Mouse (Mus musculus) kidney, postnatal 4 days (tissue): ENCODE data around the gene Fezf1.

Experiments used
- DNase-seq, 2 experiments: peaks; one replicate each; pipeline ENCODE4 v3.0.0; 2021; ENCODE audit warnings: mixed read lengths in 2 of 2

Gene Fezf1

DNA sequence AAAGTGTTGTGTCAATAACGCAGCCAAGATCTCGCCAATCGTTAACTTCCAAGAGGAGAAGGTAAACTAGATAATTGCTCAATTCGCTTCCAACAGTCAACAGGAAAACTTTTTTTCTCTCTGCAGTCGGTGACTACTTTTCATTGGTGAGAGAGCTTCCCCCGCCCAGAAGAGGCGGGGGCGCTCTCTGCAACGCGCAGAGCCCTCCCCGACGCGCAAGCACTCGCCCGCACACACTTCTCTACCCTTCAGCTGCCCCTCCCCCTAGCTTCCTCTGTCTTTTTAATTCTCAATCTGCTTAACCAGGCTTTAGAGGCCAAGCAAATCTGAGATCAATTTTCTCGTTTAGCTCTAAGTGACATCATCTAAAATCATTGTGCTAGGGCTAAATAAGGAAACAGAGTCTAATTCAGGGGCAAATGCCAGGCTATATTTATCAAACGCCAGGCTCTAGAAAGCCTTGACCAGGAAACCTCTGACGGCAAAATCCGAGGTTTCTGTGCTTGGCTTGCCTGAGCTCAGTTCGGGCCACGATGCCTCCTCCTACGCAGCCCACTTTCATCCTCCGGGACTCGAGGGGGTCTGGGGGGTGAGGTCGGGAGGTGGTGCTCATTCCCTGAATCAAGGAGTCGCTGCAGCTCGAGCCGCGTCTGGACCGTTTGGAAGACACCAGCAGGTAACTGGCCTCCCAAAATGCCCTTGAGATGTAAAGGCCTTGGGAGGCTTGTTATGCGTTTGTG is at the start of gene Fezf1:
TSS of gene Fezf1 (minus strand) at position 50 of the 740 bp plus-strand sequence.
- DNase-seq, result no peak

DNA sequence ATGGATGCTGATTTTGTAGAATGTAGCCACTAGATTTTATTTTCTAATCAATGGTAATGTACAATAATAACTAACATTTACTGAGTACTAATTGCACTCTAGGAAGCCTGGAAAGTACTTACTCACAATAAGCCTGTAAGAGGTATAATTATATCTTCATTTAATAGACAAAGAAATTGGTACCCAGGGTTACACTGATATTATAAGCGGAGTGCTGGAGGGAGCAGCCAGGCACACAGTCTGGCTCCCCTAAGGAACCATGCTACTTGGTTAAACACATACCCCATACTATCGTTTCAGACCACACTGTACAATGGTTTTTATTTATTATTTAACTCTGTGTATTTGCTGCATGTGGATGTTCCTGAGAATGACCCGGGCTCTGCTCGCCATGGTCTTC is 46.5 kb upstream of the Fezf1 start:
- DNase-seq, result no peak

DNA sequence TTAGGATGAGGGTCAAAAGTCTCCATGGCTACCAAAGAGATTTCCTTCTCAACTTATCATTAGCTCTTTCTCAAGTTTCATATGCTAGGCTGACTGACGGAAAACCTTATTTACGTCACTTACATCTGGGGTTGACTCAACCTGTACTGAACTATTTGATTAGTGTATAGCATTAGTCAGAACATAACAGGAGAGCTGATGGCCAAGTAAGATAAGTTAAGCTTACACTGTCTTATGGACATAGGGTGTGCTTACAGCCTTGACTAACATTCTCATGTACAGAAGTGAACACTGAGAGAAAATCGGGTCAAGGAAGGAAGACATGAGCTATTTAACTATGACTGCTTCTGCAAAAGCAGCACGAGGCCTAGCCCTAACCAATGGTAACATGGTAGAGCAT is 40.6 kb upstream of the Fezf1 start:
- no peak for DNase-seq

DNA sequence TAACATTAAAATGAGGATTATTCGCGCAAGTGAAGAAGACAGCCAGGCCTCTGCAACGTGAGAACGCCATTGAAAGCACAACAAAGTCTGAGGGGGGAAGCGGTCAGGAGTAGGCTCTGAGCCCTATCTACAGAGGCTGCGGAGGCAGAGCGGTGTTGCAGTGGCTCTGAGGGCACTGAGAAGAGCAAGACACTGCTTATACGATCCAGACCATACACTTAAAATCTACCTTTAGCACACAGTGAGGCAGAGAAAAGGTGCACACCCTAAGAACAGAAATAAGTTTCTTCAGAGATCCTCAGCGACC is 33.3 kb upstream of the Fezf1 start:
- no peak for DNase-seq

DNA sequence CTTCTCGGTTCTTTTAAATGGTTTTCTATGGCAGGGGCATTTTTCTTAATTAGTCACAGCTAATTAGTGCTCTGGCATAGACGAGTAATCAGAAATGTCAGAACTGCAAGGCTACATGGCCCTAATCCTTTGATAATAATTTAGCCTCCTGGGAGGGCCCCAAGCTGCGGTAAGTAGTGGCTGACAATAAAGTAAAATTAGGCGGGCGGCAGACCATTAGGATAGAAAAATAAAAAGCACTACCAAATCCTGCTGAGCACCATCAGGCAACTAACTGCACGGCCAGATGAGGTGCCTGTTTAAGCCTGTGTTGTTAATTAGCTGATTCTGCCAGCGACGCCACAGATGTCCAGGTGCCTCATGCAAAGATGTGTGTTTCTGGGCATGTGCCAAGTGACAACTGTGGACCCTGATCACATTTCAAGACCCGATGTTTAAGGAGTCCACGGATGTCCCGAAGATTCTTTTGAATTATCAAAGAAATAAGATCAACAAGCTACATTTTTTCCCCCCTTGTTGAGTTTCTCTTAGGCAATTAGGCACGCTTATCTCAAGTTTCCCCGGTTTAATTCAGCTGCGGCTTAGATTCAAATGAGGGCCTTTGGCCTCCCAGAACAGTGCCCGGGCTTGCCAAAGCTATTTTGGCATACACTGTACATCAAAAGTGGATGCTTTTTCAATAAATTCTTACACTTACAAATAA is 32.8 kb upstream of the Fezf1 start:
- DNase-seq, result no peak

DNA sequence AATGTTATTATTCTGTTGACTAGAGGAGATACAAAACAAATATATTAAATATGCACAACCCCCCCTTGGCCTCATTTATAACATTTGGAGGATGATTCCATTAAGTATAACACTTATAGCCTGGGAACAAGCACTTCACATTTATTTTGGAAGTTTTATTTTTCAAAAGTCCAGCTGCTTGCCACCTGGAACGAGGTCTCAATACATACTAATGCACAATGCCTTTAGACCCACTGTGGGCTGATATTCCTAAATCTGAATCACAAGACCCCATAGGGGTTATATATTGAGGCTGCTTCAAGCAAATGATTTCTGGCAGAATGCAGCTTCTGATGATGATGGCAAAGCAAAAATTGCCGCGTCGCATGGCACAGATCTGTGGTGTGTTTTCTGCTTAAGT is 25.3 kb upstream of the Fezf1 start:
- DNase-seq, result no peak

DNA sequence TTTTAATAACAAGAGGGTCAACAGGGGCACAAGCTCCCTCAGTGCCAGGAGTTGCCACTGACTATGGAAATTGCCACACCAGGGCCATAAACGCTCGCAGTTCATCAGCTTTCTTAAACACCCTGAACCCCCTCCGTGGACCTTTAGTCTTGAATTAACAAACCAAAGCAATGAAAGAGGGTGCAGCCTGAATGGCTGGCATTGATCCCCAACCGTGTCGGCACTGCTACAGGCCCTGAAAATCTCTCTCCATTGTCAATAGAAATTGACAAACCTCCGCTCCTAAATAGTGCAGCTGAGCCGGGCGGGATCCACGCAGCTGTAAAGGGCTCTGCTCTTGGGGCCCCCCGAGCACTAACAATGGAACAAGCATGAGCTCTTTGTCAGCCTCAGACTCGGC is 24.8 kb upstream of the Fezf1 start:
- no peak for DNase-seq

DNA sequence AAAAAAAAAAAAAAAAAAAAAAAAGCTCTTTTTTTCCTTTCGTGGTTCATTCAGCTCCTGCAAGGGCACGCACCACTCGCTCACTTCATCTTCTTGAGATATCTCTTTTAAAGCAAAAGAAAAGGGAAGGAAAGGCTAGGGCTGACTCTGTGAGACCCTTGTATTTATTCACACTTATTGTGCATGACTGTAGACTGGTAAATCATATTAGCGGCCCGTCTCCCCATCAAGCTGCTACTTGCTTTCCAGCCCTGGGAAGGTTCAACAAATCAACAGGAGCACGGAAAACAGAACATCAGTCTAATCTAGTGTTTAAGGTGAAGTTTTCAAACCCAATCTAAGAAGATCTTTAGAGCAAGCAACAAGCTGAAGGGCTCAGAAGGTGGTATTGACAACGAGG is 24.4 kb upstream of the Fezf1 start:
- no peak for DNase-seq

DNA sequence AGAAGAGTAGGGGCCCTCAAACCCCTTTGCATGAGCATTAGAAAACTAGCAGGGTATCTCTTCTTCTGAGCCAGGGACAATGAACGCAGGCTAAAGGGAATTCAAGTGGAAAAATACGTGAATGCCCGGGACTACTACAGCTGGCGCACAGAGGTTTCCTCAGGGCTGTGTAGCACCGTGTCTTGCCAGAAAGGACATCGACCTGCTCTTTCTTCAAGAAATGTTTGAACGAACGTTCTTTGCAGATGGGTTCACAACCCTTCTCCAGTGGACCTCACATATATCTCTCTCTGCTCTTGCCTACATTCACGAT is 12.5 kb upstream of the Fezf1 start:
- no peak for DNase-seq

DNA sequence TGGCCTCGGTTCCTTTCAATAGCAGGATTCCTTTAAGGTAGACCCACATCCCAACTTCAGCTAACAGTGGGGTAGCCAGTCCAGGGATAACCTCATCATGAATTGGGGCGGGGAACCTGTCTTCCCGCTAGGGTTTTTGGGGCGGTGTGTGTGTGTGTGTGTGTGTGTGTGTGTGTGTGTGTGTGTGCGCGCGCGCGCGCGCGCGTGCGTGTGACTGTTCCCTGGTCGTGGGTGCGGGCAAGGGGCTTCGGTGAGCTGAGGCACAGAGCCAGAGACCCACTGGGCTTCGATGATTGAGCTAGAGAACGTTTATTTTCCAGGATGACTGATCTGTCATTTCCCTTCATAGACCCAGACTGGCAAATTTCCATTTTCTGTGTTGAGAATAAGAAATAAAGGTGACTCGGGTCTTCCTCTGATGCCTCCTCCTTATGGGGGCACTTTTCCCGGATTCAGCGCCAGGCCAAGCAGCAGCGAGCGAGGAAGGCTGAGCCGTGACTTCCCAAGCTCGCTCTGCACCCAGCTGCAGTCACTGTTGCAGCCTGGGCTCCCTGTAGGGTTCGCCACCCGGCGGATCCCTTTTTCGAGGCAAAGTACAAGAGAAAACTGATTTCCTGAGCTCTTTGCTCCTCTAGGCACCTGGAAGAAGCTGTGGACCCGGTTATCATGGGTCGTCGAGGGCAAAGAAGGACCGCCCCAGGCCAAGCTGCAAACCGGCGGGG is 12.0 kb upstream of the Fezf1 start:
- peak; percentile 24 to 33 for DNase-seq

DNA sequence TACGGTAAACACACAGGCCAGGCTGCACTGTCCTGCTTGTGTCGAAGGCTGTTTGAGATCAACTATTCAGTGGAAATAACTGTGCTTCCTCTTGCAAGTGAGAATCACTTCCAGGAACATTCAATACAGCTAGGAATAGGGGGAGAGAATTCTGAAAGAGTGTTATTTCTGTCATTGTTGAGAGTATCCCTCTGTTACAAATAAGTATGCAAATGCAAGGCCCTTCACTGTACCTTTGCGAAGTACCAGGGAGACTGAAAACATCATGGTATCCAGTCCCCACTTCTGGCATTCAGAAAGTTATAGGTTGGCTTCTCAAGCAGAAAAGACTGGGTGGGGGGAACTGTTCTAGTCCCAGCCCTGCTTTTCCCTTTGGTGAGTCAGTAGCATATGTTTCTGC is 9.8 kb upstream of the Fezf1 start:
- DNase-seq, result no peak

DNA sequence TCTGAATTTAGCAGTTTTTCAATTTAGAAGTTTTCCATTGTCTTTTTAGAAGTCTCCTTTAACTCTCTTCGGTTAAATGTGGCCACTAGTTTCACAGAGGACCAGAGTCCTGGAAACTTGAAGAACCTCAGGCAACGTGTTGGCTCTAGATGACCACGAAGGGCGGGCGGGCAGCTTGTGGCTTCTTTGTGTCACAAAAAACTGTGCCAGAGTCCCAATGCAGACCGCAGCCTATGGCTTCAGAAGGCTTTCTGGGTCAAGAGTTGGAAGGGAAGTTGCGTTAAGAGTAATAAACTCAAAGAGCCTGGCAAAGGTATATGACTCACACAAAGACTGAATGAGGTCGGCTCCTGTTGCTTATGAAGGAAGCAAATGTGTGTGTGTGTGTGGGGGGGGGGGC is 7.0 kb upstream of the Fezf1 start:
- no peak for DNase-seq

DNA sequence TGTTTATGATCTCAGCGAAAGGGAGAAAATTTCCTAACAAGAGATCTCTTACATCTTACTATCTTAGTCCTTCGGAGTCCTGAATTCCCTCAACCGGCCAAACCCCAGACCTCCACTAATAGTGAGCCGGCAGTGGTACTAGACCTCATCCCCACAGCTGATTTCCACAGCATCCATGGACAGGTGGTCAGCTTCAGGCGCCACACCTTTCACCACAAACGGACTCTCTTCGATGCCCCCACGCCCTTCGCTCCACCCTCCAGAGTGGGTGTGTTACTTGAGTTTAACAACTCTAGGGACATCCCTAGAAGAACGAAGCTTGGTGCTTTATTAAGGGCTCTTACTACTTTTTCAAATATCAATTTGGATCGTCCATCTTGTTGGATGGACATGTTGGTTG is 6.5 kb upstream of the Fezf1 start:
- no peak for DNase-seq

DNA sequence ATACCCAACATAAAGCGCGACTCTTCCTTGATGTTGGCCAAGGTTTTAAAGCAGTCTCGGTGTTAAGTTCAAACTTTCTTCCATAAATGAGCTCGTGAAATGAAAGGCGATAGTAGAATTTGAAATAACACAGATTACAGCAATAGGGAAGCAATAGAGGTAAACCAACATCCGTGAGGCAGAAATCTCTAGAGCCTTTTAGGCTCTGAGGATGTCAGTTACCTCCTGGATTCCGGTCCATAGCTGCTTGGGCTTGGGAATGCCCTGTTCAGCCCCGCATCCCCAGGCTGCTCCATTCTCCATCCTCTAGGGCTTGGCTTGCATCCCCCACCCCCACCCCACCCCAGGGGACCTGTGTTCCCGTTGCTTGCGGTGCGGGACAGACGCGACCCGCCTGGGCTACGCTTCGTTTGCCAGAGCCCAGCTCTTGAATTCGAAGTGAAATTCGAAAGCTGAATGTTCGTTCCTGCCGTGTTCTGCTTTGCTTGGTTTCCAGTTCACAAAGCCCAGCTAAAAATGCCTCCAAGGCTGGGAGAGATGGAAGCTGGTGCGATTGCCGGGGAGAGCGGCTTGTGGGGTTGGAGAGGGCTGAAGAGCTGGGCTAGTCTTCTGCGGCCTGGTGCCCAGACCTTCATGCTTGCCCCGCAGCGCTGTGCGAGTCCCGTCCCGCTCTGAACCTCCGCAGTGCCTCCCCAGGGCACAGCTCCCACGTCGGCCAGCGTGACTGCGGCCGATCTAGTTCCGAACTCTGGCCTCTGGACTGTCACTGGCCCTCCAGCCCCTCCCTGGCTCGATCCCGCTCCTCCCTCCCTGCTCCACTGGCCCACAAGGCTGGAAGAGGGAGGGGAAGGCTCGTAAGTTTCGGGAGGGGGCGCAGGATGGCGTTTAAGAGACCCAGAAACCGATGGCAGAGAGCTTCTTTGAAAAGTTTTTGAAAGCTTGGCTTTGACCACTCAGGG is 5.5 kb upstream of the Fezf1 start:
- peak; percentile 24 to 39 for DNase-seq

DNA sequence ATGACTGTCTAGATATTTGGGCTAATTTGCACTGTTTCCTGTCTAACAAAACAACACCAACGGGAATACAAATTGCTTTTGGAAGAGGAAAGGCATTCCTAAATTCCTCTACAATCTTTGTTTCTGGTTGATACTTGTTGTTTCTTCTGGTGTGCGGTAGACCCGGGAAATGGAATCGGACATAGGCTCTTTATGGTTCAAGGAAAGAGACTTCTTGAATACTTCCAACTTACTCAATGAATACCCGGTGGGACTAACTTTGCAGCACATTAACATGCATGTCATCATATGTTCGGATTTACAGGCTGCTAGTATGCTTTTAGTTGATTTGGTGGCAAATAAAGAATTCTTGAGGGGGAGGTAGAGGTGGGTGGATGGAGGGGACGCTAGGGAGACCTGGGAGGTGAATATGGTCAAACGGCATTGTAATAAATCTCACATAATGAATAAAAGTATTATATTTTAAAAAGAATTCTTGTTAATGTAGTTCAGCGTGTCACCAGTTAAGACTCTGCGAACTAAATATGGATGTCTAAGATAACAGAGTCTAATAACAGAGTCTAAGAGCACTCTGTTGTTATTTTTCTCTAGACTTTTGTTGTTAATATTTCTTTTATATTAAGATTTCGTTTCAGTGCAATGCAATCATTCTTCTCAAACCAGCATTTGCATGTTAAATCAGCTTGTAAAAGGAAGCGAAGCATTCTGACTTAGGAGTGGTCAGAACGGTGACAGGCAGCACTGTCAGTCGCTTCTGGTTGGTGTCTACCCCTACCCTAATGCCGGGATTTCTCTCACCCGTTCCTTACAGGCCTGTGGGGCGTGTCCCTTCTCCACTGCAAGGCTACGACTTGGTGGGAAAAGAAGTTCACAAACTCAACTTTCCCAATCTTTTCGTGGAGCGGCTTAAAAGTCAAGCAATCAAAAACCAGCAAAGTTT is 4.3 kb upstream of the Fezf1 start:
- peak in 1 of 2 experiments; percentile 43 for DNase-seq

DNA sequence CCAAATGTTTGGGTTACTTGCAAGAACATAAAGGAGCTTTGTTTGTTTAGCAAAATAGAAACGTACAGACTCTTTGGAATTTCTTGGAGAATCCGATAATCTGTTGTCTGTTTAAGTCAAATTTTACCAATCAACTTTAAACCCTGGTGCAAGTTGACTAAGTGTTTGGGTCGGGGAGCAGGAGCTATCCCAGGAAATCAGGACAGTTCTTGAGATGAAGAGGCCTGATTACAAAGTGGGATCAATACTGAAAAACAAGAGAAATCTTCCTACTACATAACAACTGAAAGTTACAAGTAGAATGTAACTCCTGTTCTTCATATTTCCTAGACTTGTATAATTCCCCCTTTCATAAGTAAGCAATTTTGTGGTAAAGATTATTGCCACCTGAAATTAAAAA is 3.3 kb upstream of the Fezf1 start:
- no peak for DNase-seq

DNA sequence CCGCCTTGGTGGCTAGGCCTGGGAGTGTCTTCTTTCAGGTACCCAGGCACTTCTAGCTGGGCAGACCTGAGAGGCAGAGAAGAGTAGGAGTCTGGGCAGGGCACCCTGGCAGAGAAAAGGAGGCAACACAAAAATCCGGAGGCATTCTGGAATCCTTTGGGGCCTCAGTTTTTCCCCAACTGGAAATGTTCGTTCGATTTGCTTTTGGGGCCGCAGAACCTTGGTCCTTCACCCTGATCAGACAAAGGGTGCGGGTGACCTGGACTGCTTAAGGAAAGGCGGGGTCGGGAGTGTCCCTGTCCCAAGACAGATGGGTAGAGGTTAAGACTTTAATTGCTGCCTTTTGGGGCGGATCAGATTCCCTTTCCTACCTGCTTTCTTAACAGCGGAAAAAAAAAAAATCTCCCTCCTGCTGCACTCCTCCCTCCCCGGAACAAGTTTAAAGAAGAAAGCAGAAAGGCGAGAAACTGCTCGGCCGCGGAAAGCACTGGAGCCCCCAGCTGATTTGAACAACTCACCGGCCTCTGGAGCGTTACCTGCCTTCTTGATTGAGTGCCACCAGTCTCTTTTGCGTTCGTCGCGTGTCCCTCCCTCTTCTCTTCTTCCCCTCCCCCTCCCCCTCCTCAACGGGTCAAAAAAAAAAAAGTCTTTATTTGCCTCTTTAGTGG is 2.3 kb upstream of the Fezf1 start:
- peak in 1 of 2 experiments; percentile 21 for DNase-seq

DNA sequence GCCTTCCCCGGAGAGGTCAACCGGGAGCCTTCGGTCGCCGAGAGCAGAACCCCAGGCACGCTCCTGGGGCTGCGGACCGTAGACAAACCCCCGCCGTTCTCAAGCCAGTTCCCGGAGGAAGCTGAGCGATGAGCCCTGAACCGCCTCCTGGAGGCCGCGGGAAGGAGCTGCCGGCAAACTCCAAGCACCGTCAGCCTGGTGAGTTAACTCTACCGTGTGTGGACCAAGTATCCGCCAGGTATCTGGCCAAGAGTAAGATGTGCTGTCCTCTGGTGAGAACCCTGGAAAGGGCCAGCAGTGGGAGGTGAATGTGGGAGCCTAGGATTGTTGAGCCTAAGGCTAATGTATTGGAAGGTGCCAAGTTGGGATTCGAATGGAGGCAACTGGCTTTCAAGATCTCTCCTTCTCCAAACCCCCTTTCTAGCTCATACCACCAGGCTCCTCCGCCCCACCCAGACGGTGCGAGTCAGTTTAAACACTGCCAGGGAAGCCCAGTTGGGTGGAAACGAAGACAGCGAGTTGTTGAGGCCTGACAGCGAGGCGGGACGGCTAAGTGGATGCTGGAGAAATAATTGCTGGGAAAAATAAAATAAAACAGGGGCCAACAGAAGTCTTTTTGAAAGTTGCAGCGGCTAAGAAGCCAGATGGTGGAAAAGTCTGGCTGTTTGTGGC is 1.6 kb upstream of the Fezf1 start:
- DNase-seq, result peak; percentile 36 to 60

DNA sequence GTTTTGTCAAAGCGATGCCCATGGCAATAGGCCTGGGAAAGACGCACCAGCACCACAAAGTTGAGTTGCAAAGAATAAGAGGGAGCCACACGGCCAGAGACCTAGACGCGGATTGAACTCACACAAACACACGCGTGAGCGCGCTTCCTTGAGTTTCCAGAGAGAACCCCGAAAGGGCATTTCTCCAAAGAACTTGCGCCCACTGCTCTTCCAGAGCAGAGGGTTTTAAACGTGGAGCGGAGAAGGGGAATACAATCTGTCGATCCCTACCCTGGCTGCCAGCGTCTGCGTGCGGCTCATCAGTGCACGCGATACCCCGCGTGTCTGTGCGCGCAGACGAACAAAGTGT is 865 bp upstream of the Fezf1 start:
- DNase-seq, result peak in 1 of 2 experiments; percentile 19

DNA sequence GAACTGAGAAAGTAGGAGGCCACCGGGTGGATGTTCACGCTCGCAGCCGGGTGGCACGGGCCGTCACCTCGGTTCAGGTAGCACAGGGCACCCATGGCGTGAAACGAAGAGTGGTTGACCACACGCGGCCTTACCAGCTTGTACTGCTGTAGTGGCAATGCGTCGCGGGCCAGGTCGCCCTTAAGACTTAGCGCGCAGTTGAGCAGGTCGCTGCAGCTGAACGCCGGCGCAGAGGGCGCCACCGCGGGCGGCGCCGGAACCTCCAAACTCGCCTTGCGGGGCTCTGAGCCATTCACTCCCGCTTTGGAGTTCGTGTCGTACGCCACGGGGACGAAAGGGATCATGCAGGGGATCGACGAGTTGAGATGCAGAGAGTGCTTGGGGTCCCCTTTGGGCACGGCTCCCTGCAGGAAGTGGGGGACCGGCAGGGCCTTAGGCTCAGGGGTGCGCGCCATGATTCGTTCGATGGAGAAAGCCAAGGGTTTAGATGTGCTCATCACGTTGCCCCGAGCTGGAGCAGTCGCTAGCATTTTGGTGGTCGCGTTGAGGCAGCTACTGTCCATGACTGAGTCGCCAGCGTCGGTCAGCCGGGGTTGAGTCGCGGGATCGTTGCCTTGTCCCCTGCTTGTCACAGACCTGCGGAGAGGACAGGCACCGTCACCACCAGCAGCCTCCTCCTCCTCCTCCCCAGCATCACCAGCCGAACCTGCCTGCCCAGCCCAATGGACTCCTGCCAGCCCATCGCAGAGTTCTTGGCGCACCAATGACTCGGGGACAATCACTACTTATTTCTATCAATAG is 450 bp downstream of the Fezf1 start:
- DNase-seq, result peak in 1 of 2 experiments; percentile 43
